Mouse (Mus musculus): ENCODE measurements around the gene Lamp3. TPM values are rescaled to one million over a fixed set of nuclear protein-coding genes. Genes with fewer than 3 reads are reported as not detected.
"Not testable (repeated sequence)": the region's sequence is repeated elsewhere in the genome, so short reads cannot be mapped to it uniquely, and the experiment has no call there.

Gene Lamp3
- under 1 TPM; 0.10 to 0.12 TPM for total RNA-seq (2021)
- long read RNA-seq, experiment 1, result 0 reads
- long read RNA-seq, experiment 2, result 0 reads

DNA sequence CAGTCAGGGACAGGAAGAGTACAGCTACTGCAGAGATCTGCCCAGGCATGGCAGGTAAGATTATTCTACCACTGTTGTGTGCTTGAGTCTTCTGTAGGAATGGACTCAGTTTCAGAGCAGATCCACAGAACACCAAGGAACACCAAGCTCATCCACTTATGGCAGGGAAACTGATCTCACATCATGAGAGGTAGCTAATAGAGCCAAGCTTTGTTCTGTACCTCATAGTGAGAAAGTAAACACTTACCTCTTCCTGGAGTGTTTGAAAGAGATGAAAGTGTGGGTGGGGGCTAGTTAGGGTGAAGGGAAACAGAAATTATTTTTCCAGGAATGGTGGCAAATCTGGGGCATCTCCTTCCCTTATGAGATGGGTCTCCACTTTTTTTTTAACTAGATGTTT is at the start of gene Lamp3:
Gene Lamp3, minus strand, starts transcription at position 160 of the 400 bp plus-strand sequence.
- DNase-seq (ENCODE audit: low spot score in 2 of 2), result no peak

DNA sequence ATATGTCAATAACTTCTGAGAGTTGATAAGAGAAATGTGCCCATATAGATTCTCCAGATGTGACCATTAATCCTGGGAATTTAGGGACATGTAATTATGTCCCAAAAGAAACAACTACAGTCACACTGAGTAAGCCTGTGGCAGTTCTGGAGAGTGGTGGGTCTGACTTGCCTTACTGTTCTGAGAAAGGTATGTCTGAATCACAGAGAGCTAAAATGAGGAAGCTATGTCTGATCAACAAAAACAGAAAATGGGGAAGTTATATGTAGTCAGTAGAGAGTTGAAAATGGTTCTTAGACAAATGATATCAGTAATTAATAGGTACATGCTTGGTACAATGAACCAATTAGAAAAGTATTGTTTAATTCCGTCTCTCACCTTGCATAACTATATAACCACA is 26.7 kb upstream of the Lamp3 start:
- no peak for DNase-seq (ENCODE audit: low spot score in 2 of 2)

DNA sequence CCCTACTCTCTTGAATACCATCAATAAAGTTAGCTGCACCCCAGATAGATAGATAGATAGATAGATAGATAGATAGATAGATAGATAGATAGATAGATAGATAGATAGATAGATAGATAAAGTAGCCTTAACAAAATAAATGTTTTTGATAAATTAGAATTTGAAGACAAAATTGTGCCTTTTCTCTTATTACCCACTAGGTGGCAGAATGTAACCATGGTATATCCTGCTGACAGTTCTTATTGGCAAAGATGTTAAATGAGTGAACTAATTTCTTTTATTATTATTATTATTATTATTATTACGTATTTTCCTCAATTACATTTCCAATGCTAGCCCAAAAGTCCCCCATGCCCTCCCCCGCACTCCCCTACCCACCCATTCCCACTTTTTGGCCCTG is 18.0 kb upstream of the Lamp3 start:
- DNase-seq (ENCODE audit: low spot score in 2 of 2), result not testable (repeated sequence)

DNA sequence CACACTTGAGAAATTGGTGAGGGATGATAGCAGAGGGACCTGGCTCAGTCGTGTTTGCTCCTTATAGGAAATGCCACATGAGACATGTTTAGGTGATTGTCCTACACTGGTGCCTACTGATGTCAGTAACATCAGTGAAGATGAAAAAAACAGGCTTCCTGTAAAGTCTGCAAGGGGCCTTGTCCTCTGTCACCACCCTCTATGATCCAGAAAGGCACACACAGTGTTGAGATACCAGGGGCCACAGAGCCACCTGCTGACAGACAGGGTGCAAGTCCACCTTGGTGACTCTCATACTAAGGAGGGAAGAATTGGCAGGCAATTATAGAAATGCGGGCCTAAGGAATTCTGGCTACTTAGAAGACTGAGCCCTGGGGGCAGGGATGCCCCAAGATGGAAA is 14.8 kb upstream of the Lamp3 start:
- no peak for DNase-seq (ENCODE audit: low spot score in 2 of 2)

DNA sequence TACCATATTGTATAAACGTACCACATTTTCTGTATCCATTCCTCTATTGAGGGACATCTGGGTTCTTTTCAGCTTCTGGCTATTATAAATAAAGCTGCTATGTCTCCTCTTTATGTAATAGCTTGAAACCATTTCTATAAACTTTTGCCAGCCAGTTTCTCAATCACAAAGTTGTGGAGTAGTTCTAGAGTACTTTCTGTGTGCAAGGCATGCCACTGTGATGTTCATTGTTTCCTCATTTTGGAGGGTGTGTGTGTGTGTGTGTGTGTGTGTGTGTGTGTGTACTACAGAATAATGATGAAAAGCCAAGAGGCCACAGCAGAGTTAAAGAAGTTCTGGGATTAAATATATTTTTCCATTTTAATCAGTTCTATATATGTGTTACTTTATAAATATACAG is 1.2 kb upstream of the Lamp3 start:
- no peak for DNase-seq (ENCODE audit: low spot score in 2 of 2)

DNA sequence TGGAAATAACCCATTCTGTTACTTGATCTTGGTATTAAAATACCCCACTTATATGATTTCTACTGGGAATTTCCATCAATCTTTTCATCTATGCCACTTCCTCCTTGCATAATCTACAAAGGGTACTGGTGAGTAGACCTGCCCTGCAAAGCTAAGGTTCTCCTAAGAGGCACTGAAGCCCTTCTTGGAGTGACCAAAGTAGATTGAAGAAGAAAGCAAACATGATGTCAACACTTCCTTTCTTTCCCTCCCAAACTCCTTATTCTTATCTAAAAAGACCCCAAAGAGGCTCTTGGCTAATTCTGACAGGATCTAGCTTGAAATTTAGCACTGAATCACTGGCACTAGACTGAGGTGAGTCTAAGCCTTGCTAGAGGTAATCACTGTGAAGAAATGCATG is 7.0 kb downstream of the Lamp3 start:
- no peak for DNase-seq (ENCODE audit: low spot score in 2 of 2)

DNA sequence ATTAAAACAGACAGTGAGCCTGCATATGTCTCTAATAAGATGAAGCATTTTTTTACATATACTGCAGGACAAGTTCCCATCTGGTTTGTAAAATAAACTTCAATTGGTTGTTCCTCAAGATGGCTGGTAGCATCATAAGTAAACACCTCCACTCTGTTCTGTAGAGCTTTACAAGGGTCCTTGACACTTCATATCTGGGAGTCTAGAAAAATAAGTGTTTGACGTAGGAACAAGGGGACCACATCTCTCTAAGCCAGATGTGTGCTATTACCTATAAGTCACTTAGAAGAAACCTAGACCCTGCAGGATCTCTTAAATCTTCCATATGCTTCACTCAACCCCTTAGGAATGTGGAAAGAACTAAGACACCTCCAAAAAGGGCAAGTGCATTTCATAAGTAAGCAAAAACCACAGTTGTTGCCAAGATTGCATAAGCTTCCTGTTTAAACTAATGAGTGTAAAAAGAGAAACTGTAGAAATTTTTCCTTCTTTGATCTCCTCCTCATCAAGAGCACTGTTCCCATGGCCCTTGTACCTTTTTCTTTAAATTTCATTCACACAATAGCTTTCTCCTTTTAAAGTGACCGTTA is 35.3 kb downstream of the Lamp3 start:
- DNase-seq (ENCODE audit: low spot score in 2 of 2), result no peak

DNA sequence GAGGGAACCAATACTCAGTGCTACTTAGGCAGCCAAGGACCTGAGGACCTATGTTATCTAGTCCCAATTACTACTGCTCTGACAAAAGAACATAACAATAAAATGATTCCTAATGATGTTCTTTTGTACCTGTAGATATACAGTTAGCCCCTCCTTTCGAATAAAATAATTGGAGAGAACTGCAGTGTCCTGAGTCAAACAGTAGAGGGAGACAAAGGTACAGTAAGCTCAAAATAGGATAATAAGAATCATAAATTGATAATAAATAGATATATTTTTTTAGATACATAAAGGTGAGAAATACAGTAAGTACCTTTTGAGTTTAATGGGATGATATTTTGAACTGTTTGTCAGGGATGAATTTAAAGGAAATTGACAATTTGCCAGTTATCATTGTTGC is 39.9 kb downstream of the Lamp3 start:
- DNase-seq (ENCODE audit: low spot score in 2 of 2), result no peak

DNA sequence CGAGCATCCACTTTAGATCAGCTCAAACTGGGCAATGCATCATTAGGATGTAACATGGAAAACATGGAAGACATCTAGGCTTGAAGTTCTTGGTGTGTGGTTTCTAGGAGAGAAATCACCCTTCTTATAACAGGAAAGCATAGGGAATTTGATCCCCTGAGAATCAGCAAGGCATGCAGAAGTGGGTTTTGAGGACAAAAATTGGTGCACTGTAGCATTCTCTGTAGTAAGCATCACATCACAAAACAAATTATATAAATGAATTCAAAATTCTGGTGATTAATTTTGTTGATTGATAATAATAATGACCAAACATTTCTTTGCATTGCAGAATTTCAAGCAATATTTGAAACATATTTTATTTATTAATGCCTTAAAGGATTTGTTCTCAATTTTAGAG is 76.4 kb downstream of the Lamp3 start, which contains the start of gene Olfr171:
Gene Olfr171, minus strand, starts transcription at position 101 of the 400 bp plus-strand sequence.
- DNase-seq (ENCODE audit: low spot score in 2 of 2), result no peak

DNA sequence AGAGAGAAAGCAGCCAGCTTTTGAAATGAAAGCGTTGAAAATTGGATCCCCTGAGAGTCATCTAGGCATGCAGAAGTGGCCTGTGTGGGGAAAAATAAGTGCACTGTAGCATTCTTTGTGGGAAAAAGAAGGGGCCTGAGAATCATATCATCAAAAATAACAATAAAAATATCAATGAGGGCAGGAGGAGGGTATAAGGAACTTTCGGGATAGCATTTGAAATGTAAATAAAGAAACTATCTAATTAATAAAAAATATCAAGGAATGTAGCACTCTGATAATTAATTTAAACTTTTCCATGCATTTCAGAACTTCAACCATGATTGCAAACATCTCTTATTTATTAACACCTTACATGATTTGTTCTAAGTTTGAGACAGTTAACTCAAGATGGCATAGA is 94.4 kb downstream of the Lamp3 start, which contains the start of gene Olfr170:
Gene Olfr170, minus strand, starts transcription at position 101 of the 400 bp plus-strand sequence.
- not testable (repeated sequence) for DNase-seq (ENCODE audit: low spot score in 2 of 2)

Other genes with a start within 250 kb of the Lamp3 start
- gene Olfr166, start 222.7 kb downstream of the Lamp3 start, total RNA-seq (2021), result not detected
- gene Olfr167, start 184.1 kb downstream of the Lamp3 start, total RNA-seq (2021), result not detected
- gene Olfr168, start 170.8 kb downstream of the Lamp3 start, total RNA-seq (2021), result not detected
- gene Olfr169, start 134.6 kb downstream of the Lamp3 start, total RNA-seq (2021), result not detected
- gene Olfr170, start 94.5 kb downstream of the Lamp3 start, total RNA-seq (2021), result not detected
- not detected for gene Olfr171, start 76.5 kb downstream of the Lamp3 start, total RNA-seq (2021)
- 1 to 10 TPM; 7.7 to 9.1 TPM for gene B3gnt5, start 53.8 kb upstream of the Lamp3 start, total RNA-seq (2021)